Mouse (Mus musculus): ENCODE data around the gene Tmem132b. TPM values are rescaled to one million over a fixed set of nuclear protein-coding genes. Genes with fewer than 3 reads are reported as not detected.

Tmem132b gene
- total and polyA plus RNA-seq, 3 experiments = not detected

GRCm38 (mm10) chr5:125799622-125800021 is 268.0 kb downstream of the Tmem132b start:
- no peak overlapping the region for H3K4me3 ChIP-seq (replicated peaks in 1 of 3; ENCODE audit: low read depth in 2 of 3, low read length in 2 of 3, poor library complexity in 1 of 3)
- H3K4me2 ChIP-seq (ENCODE audit: insufficient read depth, low read depth, poor library complexity, severe bottlenecking) = no peak overlapping the region
- H3K9ac ChIP-seq (ENCODE audit: insufficient read depth, low read depth) = no peak overlapping the region
- peaks cover 83% of the 10 kb centered on the region for H3K9me3 ChIP-seq (replicated peaks; ENCODE audit: low read length)
- H3K27ac ChIP-seq (ENCODE audit: insufficient read depth, low read depth) = no peak overlapping the region
- H3K27me3 ChIP-seq (replicated peaks) = no peaks in the 10 kb centered on the region
- in situ Hi-C loops (cut with MboI; ENCODE audit: low pct_ligation_motif_present, low pct_unique_long_range_greater_than_20kb, low sequenced_read_pairs) = no loop called here
- no peak for DNase-seq (ENCODE audit: extremely low read depth)
- no peaks in the 10 kb centered on the region for H3K4me1 ChIP-seq (ENCODE audit: control insufficient read depth in 1 of 2, insufficient read depth in 2 of 2)
- H3K36me3 ChIP-seq (replicated peaks in 1 of 2; ENCODE audit: control insufficient read depth in 1 of 2, insufficient read depth in 1 of 2, low read length in 1 of 2) = no peaks in the 10 kb centered on the region
- H3K79me2 ChIP-seq (replicated peaks; ENCODE audit: control insufficient read depth, extremely low read depth, insufficient read depth, poor library complexity, severe bottlenecking) = no peaks in the 10 kb centered on the region
- TF ChIP-seq ZC3H11A (IDR thresholded peaks at IDR 0.05; ENCODE audit: low read depth, low read length) (no peak), BHLHE40 (IDR thresholded peaks at IDR 0.05; ENCODE audit: low read depth, low read length) (no peak), USF2 (conservative IDR thresholded peaks at IDR 0.05; ENCODE audit: low read depth, low read length) (no peak), MAX (IDR thresholded peaks at IDR 0.05; ENCODE audit: low read length) (no peak), MXI1 (IDR thresholded peaks at IDR 0.05; ENCODE audit: low read depth, low read length) (no peak), TCF12 (IDR thresholded peaks at IDR 0.05; ENCODE audit: low read depth, low read length) (no peak), ZKSCAN1 (IDR thresholded peaks at IDR 0.05; ENCODE audit: borderline replicate concordance, low read depth, low read length) (no peak), GABPA (IDR thresholded peaks at IDR 0.05; ENCODE audit: insufficient replicate concordance, low read depth, low read length) (no peak), PAX5 (IDR thresholded peaks at IDR 0.05; ENCODE audit: low read length) (no peak), CHD1 (IDR thresholded peaks at IDR 0.05; ENCODE audit: low read depth, low read length) (no peak), CHD2 (IDR thresholded peaks at IDR 0.05; ENCODE audit: low read length) (no peak), POLR2A (IDR thresholded peaks at IDR 0.05; ENCODE audit: low read depth, low read length) (no peak), IRF4 (IDR thresholded peaks at IDR 0.05; ENCODE audit: low read depth, low read length) (no peak), E2F4 (IDR thresholded peaks at IDR 0.05; ENCODE audit: insufficient replicate concordance, low read depth, low read length) (no peak), HCFC1 (IDR thresholded peaks at IDR 0.05; ENCODE audit: low read depth, low read length) (no peak), ZMIZ1 (IDR thresholded peaks at IDR 0.05; ENCODE audit: low read depth, low read length) (no peak)
- dilution Hi-C loops (cut with MboI; ENCODE audit: extremely low pct_ligation_motif_present, extremely low pct_unique_long_range_greater_than_20kb, low sequenced_read_pairs) = no loop called here

GRCm38 (mm10) chr5:125800025-125800424 is 268.5 kb downstream of the Tmem132b start:
- no peak for TF ChIP-seq USF2 (conservative IDR thresholded peaks at IDR 0.05; ENCODE audit: low read depth, low read length)
- TF ChIP-seq NELFE (IDR thresholded peaks at IDR 0.05; ENCODE audit: low read depth, low read length) = no peak
- no peak for TF ChIP-seq TBP (conservative IDR thresholded peaks at IDR 0.05; ENCODE audit: low read depth, low read length)
- no peak for TF ChIP-seq ZNF384 (IDR thresholded peaks at IDR 0.05; ENCODE audit: low read depth, low read length)
- TF ChIP-seq JUN (IDR thresholded peaks at IDR 0.05; ENCODE audit: insufficient read depth, low read depth, low read length) = no peak
- Histone ChIP-seq H3K9ac (ENCODE audit: insufficient read depth, low read depth) (no peak overlapping the region), H3K79me2 (replicated peaks; ENCODE audit: control insufficient read depth, extremely low read depth, insufficient read depth, poor library complexity, severe bottlenecking) (no peaks in the 10 kb centered on the region), H3K27ac (ENCODE audit: insufficient read depth, low read depth) (no peak overlapping the region), H3K9me3 (replicated peaks; ENCODE audit: low read length) (peaks cover 84% of the 10 kb centered on the region), H3K4me1 (ENCODE audit: control insufficient read depth in 1 of 2, insufficient read depth in 2 of 2) (no peaks in the 10 kb centered on the region), H3K36me3 (replicated peaks in 1 of 2; ENCODE audit: control insufficient read depth in 1 of 2, insufficient read depth in 1 of 2, low read length in 1 of 2) (no peaks in the 10 kb centered on the region), H3K4me3 (replicated peaks in 1 of 3; ENCODE audit: low read depth in 2 of 3, low read length in 2 of 3, poor library complexity in 1 of 3) (no peak overlapping the region), H3K4me2 (ENCODE audit: insufficient read depth, low read depth, poor library complexity, severe bottlenecking) (no peak overlapping the region), H3K27me3 (replicated peaks) (no peaks in the 10 kb centered on the region)
- in situ Hi-C loops (cut with MboI; ENCODE audit: low pct_ligation_motif_present, low pct_unique_long_range_greater_than_20kb, low sequenced_read_pairs) = no loop called here
- DNase-seq (ENCODE audit: extremely low read depth) = no peak
- dilution Hi-C loops (cut with MboI; ENCODE audit: extremely low pct_ligation_motif_present, extremely low pct_unique_long_range_greater_than_20kb, low sequenced_read_pairs) = no loop called here
